Mouse (Mus musculus) T-cell, adult 2 months (primary cell): ENCODE measurements at regions not wholly inside any gene's neighbourhood (a gene's known extent, or its start where the extent isn't known, plus 50 kb on each side); places are given as distances from the start of the nearest gene placed in this dataset.
A peak's percentile ranks its signal among the peaks of the same experiment; 100 is the strongest.

Experiments used
- DNase-seq: peaks from one replicate; pipeline ENCODE4 v3.0.0; 2022; ENCODE audit warnings: low spot score

DNA sequence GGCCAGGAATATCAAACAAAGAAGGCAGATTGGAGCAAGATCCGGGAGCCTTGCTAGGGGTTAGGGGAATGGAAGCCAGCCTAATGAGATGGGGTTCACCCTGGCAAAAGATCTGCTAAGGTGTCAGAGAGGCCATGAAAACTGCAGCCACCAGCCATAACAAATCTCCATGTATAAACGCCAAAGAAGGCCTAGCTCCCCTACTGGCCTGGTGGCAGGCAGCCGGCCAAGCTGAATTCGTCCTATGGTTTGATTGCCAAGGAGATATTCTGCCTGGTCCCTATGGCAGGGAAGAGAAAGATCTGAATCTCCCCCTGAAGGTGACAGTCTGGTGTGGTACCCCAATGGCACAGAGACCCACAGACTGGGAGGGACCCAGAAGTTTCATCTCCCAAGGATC is 104.8 kb upstream of the E030018B13Rik start:
- DNase-seq: no peak

DNA sequence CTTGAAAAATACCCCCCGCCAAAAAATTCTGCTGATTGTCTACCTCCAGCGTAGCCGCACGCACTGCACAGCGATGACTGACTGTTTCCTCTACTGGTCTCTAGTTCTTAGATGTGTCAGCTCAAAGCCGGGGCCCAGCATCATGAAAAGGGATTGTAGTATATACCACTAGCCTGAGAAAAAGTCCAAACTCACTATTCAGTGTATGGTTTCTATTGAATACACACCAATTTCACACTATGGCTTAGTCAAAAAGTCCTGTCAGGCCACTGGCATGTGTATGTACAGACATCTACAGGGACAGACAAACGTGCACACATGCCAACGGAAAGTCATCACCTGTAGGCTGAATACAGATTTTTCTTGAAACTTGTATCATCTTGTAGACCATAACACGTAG is 101.1 kb upstream of the E030018B13Rik start:
- DNase-seq: peak; percentile 45

DNA sequence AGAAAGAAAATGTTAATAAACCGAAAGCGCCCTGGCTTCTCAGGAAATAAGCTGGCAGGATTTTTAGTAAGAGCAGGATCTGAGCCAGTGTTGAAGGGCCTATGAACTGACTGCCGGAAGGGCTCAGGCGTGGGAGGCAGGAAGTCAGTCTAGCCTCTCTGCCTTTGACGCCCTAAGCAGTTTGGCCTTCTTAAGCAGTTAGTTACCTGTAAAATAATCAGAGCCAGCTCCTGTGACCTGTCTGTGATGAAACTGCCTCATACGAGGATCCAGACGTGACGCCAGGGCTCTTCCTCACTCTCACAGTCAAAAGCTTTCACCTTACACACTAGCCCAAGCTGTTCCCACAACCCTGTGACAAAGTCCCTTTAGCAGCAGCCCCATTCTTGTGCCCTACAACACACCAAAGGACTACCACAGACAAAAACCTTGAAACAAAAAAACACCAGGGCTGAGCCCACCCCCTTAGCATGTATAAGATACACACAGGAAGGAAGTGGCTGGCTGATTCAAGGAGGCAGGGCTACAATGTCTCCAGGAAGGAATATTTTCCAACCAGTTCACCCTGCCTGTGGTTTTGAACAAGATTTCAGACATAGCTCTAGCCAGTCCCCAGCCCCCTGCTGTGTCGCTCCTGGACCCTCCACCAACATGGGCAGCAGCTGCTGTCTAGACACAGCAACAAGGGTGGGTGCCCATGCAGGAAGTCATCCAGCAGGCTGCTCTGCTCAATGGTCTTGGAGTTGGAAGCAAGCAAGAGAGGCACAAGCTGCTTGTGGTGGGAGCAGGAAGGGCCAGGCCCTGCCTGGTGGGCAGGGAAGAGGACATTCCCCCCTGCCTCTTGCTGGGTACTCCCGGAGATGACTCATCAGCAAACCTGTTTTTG is 100.4 kb upstream of the E030018B13Rik start:
- peak; percentile 77 for DNase-seq

DNA sequence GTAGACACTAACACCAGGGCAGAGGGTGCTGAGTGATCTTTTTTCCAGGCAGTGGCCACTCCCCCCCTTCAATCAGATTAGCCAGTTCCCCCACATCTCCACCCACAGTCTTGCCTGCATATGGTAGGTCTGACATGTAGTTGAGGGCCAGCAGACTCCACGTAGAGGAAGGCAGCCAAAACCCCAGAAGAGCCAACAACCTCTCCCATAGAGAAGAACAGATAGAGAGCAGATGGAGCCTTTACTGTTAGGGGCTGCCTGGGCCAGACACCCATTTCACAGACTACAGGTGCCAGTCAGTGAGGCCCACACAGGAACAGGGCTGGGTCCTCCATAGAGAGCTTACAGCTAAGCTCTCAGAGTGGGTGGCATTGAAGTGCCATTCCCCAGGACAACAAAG is 99.2 kb upstream of the E030018B13Rik start:
- no peak for DNase-seq

DNA sequence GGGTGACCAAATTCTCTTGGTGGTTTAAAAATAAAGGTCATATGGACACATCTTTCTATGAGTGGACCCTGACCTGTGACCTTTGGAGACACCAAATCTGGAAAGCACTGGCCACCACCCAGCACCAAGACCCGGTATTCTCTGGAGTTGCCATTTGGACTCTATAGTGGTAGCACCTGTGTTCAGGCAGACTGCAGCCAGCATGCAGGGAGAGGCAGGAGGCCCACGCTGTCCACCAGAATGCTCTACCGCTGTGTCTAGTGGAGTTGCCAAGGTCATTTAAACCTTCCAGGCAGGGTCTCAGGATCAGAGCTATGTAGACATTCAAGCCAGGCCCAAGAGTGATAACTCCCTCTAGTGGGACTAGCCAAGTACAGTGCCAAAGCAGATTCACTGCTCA is 98.6 kb upstream of the E030018B13Rik start:
- no peak for DNase-seq

DNA sequence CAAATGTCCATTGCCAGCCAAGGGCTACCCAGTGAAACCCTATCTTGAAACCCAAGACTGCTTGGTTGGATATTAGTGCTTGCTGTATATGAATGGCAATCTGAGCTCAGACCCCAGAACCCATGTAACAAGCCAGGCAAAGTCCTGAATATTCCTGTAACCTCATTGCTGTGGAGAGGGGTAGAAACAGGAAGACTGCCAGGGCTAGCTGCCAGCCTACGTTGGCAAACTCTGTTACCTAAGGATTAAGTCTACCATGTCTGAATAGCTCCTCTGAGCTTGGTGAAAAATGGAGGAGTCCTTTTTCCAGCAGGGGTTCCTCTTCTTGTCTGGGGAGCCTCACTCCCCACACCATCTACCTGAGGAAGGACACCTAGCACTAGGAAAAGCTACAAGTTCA is 96.4 kb upstream of the E030018B13Rik start:
- DNase-seq: no peak

DNA sequence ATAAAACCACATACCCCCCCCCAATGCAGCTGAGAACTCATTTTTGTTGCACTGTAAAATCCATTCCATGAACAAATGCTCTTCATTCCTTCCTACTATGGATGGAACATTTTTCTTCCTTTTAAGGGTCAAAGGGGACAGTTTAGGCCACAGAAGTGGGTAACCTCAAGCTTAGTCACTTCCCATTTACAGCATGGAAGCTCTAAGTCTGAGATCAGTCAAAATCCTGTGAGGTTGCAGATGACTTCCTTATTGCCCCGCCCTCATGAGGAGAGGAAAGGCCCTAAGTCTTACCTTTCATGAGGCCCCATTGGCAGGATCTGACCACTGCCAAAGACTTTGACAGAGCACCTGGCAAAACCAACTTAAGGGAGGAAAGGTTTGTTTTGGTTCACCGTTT is 94.7 kb upstream of the E030018B13Rik start:
- DNase-seq: no peak

DNA sequence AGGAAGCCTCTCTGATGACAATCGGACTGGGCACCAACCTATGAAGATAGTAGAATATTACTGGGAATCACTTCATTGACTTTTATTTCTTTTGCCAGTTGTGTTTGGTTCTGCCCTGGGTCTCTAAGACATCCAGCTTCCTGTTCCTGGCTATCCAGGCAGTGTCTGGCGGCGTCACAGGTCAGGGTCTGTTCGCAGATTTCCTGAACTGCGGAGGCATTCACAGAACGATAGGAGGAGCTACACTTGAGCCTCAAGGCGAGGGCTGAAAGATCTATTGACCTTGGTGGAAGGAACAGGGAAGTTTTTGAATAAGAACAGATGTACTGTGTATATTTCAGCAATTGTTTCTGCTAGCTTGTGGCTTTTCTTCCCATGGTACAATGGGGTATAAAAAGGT is 92.6 kb upstream of the E030018B13Rik start:
- DNase-seq: no peak

DNA sequence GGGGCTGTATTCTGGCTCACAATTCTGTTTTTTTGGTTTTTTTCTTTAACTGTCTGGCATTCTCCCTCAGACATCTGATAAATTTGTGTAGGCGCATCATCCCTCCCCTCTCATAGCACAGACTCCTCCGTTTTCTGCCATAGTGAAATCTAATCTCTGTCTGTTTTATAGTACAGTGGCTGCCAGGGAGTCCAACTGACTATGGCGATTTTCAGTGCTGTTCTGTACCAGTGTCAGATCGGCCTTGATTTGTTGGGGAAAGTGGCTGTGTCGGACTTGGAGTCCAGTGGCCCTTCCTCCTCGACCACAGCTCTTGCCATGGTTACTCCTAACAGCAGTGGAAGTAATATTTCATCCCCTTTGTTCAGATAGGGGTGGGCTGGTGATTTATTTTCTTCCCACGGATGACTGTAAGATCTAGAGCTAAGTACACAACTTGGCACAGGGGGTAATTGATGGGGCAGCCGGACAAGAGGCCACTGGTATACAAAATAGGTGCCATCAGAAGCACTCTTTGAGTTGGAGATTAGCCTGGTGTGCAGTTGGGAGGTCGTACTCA is 87.2 kb upstream of the E030018B13Rik start:
- no peak for DNase-seq

DNA sequence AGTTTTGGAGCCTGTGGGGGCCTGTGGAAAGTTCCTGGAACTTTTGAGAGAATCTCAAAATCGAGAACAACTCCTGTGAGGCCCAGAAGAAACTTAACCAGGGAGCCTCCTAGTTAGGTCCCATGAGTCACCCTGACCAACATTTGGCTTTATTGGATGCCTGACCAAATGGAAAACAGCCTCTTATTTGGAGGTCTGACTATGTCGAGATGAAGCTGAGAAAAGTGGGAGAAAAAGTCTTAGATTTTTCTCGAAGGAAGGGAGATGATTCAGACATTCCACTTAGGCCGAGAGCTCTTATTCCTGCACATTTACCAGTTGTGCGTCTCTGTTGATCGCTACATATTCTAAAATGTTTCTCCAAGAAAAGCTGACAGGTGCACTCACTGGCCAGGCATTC is 83.0 kb upstream of the E030018B13Rik start:
- no peak for DNase-seq

DNA sequence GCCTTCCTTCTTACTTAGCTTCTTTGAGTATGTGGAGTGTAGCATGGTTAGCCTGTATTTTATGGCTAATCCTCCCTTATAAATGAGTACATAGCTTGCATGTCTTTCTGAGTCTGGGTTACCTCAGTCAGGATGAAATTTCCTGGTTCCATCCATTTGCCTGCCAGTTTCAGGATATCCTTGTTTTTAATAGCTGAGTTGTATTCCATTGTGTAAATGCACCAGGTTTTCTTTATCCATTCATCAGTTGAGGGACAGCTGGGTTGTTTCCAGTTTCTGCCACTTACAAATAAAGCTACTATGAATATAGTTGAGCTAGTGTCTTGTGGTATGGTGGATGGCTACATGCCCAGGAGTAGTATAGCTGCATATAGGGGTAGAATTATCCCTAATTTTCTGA is 80.7 kb upstream of the E030018B13Rik start:
- DNase-seq: no peak
